Mouse (Mus musculus) hindbrain, embryonic 15.5 days (tissue): ENCODE data around the gene 1700067K01Rik. TPM values are rescaled to one million over a fixed set of nuclear protein-coding genes. Genes with fewer than 3 reads are reported as not detected.
A peak's percentile ranks its signal among the peaks of the same experiment; 100 is the strongest.

ENCODE experiments used
- ATAC-seq: fragments of 200-750 bp; cut with Nextera tagmentation; 2 replicates; pipeline ENCODE4 v1.8.0; 2017; ENCODE audit warnings: low read depth, moderate number of reproducible peaks, moderate TSS enrichment; ENCODE audit not compliant: low FRiP score
- H3K27ac ChIP-seq: fragments of 300-500 bp; sonication (generic); replicated peaks from 2 replicates; pipeline ENCODE4 v1.5.1; 2015; ENCODE audit warnings: mild to moderate bottlenecking, inconsistent platforms
- H3K27me3 ChIP-seq: fragments of 300-500 bp; sonication (generic); 2 replicates; pipeline ENCODE4 v1.6.1; 2015; ENCODE audit warnings: control low read depth, inconsistent platforms
- H3K36me3 ChIP-seq: fragments of 300-500 bp; sonication (generic); 2 replicates; pipeline ENCODE4 v1.6.1; 2015; ENCODE audit warnings: control low read depth, inconsistent platforms
- H3K4me1 ChIP-seq: fragments of 300-500 bp; sonication (generic); replicated peaks from 2 replicates; pipeline ENCODE4 v1.6.1; 2015; ENCODE audit warnings: control low read depth, inconsistent platforms
- H3K4me2 ChIP-seq: fragments of 300-500 bp; sonication (generic); 2 replicates; pipeline ENCODE4 v1.6.1; 2015; ENCODE audit warnings: moderate library complexity, mild to moderate bottlenecking, inconsistent platforms
- H3K4me3 ChIP-seq: fragments of 300-500 bp; sonication (generic); 2 replicates; pipeline ENCODE4 v1.5.1; 2015; ENCODE audit warnings: mild to moderate bottlenecking, inconsistent platforms
- H3K9ac ChIP-seq: fragments of 300-500 bp; sonication (generic); 2 replicates; pipeline ENCODE4 v1.6.1; 2015; ENCODE audit warnings: inconsistent platforms
- H3K9me3 ChIP-seq: fragments of 300-500 bp; sonication (generic); 2 replicates; pipeline ENCODE4 v1.6.1; 2016; ENCODE audit warnings: control low read depth, inconsistent platforms
- WGBS: fragments of 180-500 bp; shearing (Covaris S2); methylation state at CpG from one replicate; pipeline ENCODE4 v1.1.7; 2015; 5-methylcytosine and 5-hydroxymethylcytosine counted together
- polyA plus RNA-seq: library from polyadenylated mRNA; unstranded; fragments of >200 nt; fragmentation: Nextera tagmentation; extraction: Ambion mirVana; gene quantifications from 2 replicates; pipeline ENCODE4 v1.2.1, GENCODE M21; 2015

The 1700067K01Rik gene
- polyA plus RNA-seq, 1 experiment from 2014 or later: 0.47 TPM

- H3K4me1 ChIP-seq: peaks cover 7% of the 10 kb centered on the region
- whole genome bisulfite sequencing: 7% methylated on average over 18 of the region's 18 CpGs
- no peaks in the 10 kb centered on the region for H3K9me3 ChIP-seq
- H3K4me2 ChIP-seq: peak within 1 kb of the TSS; percentile 6; the same call in 1 of the 2 replicates
- H3K27me3 ChIP-seq: peaks cover 20% of the 10 kb centered on the region
- no peak within 1 kb of the TSS for H3K27ac ChIP-seq
- ATAC-seq: no peak
- no peak within 1 kb of the TSS for H3K4me3 ChIP-seq
- H3K9ac ChIP-seq: no peak within 1 kb of the TSS
- H3K36me3 ChIP-seq: no peaks in the 10 kb centered on the region
Measured at GRCm38 (mm10) chr8:84021096-84021495, 19.8 kb downstream of the 1700067K01Rik start, which contains the start of gene Palm3. TSS of gene Palm3 (plus strand) at chr8:84021471.

GRCm38 (mm10) chr8:84021569-84021968 lies 20.3 kb downstream of the 1700067K01Rik start:
- Histone ChIP-seq H3K9ac (no peak overlapping the region), H3K27me3 (peaks cover 22% of the 10 kb centered on the region), H3K27ac (no peak overlapping the region), H3K4me3 (no peak overlapping the region), H3K4me2 (peak overlapping the region; percentile 6; the same call in 1 of the 2 replicates), H3K36me3 (no peaks in the 10 kb centered on the region), H3K4me1 (peaks cover 9% of the 10 kb centered on the region), H3K9me3 (no peaks in the 10 kb centered on the region)
- no peak for ATAC-seq
- WGBS: 41% methylated on average over 12 of the region's 12 CpGs

GRCm38 (mm10) chr8:84023085-84023484 lies 21.8 kb downstream of the 1700067K01Rik start:
- 62% methylated on average over 5 of the region's 5 CpGs for WGBS
- H3K36me3 ChIP-seq: no peaks in the 10 kb centered on the region
- peaks cover 32% of the 10 kb centered on the region for H3K27me3 ChIP-seq

GRCm38 (mm10) chr8:84023631-84024030 lies 22.3 kb downstream of the 1700067K01Rik start:
- ATAC-seq: no peak
- Histone ChIP-seq H3K4me1 (peaks cover 9% of the 10 kb centered on the region), H3K27ac (no peak overlapping the region), H3K36me3 (no peaks in the 10 kb centered on the region), H3K9ac (no peak overlapping the region), H3K27me3 (peaks cover 34% of the 10 kb centered on the region), H3K4me2 (no peak overlapping the region), H3K9me3 (no peaks in the 10 kb centered on the region), H3K4me3 (no peak overlapping the region)
- 61% methylated on average over 1 of the region's 1 CpGs for WGBS

More at GRCm38 (mm10) chr8:84023085-84023484, 21.8 kb downstream of the 1700067K01Rik start:
- Histone ChIP-seq H3K4me3 (no peak overlapping the region), H3K9me3 (no peaks in the 10 kb centered on the region), H3K4me2 (no peak overlapping the region), H3K27ac (no peak overlapping the region), H3K9ac (no peak overlapping the region), H3K4me1 (peaks cover 9% of the 10 kb centered on the region)
- no peak for ATAC-seq

- Histone ChIP-seq H3K4me2 (no peak overlapping the region), H3K4me1 (peaks cover 9% of the 10 kb centered on the region), H3K36me3 (no peaks in the 10 kb centered on the region), H3K9ac (no peak overlapping the region), H3K9me3 (no peaks in the 10 kb centered on the region), H3K27ac (no peak overlapping the region), H3K27me3 (peaks cover 34% of the 10 kb centered on the region), H3K4me3 (no peak overlapping the region)
- no peak for ATAC-seq
- 8% methylated on average over 10 of the region's 10 CpGs for WGBS
Measured at GRCm38 (mm10) chr8:84024171-84024570, 22.9 kb downstream of the 1700067K01Rik start.

- ATAC-seq: peak; percentile 81
- H3K27ac ChIP-seq: no peak overlapping the region
- H3K36me3 ChIP-seq: no peaks in the 10 kb centered on the region
- no peaks in the 10 kb centered on the region for H3K9me3 ChIP-seq
- peak overlapping the region; percentile 51 for H3K4me3 ChIP-seq
- peaks cover 9% of the 10 kb centered on the region for H3K4me1 ChIP-seq
- H3K4me2 ChIP-seq: peak overlapping the region; percentile 92
- peaks cover 29% of the 10 kb centered on the region for H3K27me3 ChIP-seq
- WGBS: under 1% methylated on average over 41 of the region's 41 CpGs
- H3K9ac ChIP-seq: peak overlapping the region; percentile 47
Measured at GRCm38 (mm10) chr8:84025863-84026262, 24.6 kb downstream of the 1700067K01Rik start.

- peaks cover 19% of the 10 kb centered on the region for H3K27me3 ChIP-seq
- H3K27ac ChIP-seq: no peak overlapping the region
- H3K36me3 ChIP-seq: no peaks in the 10 kb centered on the region
- H3K4me2 ChIP-seq: no peak overlapping the region
- peaks cover 9% of the 10 kb centered on the region for H3K4me1 ChIP-seq
- H3K9me3 ChIP-seq: no peaks in the 10 kb centered on the region
- no peak for ATAC-seq
- no peak overlapping the region for H3K4me3 ChIP-seq
- 9% methylated on average over 10 of the region's 10 CpGs for WGBS
- H3K9ac ChIP-seq: no peak overlapping the region
Measured at GRCm38 (mm10) chr8:84027449-84027848, 26.1 kb downstream of the 1700067K01Rik start.

- Histone ChIP-seq H3K4me2 (no peak overlapping the region), H3K4me3 (no peak overlapping the region), H3K36me3 (no peaks in the 10 kb centered on the region), H3K9me3 (no peaks in the 10 kb centered on the region), H3K4me1 (peaks cover 9% of the 10 kb centered on the region), H3K9ac (no peak overlapping the region), H3K27ac (no peak overlapping the region), H3K27me3 (peaks cover 14% of the 10 kb centered on the region)
- 84% methylated on average over 5 of the region's 5 CpGs for WGBS
- no peak for ATAC-seq
Measured at GRCm38 (mm10) chr8:84029272-84029671, 28.0 kb downstream of the 1700067K01Rik start.

- H3K4me3 ChIP-seq: no peak overlapping the region
- H3K9me3 ChIP-seq: no peaks in the 10 kb centered on the region
- H3K27ac ChIP-seq: no peak overlapping the region
- H3K4me2 ChIP-seq: no peak overlapping the region
- ATAC-seq: no peak
- no peaks in the 10 kb centered on the region for H3K4me1 ChIP-seq
- 80% methylated on average over 4 of the region's 4 CpGs for WGBS
- peaks cover 5% of the 10 kb centered on the region; the same call in 1 of the 2 replicates for H3K27me3 ChIP-seq
- no peak overlapping the region for H3K9ac ChIP-seq
- H3K36me3 ChIP-seq: no peaks in the 10 kb centered on the region
Measured at GRCm38 (mm10) chr8:84032777-84033176, 31.5 kb downstream of the 1700067K01Rik start.

GRCm38 (mm10) chr8:84038015-84038414 lies 36.7 kb downstream of the 1700067K01Rik start:
- Histone ChIP-seq H3K27me3 (peaks cover 27% of the 10 kb centered on the region), H3K4me3 (no peak overlapping the region), H3K4me2 (no peak overlapping the region), H3K4me1 (peaks cover 12% of the 10 kb centered on the region), H3K36me3 (no peaks in the 10 kb centered on the region), H3K9me3 (no peaks in the 10 kb centered on the region), H3K27ac (no peak overlapping the region), H3K9ac (no peak overlapping the region)
- WGBS: 80% methylated on average over 5 of the region's 5 CpGs
- ATAC-seq: no peak

- H3K9ac ChIP-seq: no peak overlapping the region
- H3K27ac ChIP-seq: no peak overlapping the region
- 5% methylated on average over 5 of the region's 5 CpGs for WGBS
- peaks cover 12% of the 10 kb centered on the region for H3K4me1 ChIP-seq
- no peaks in the 10 kb centered on the region for H3K36me3 ChIP-seq
- ATAC-seq: no peak
- H3K4me2 ChIP-seq: no peak overlapping the region
- H3K9me3 ChIP-seq: no peaks in the 10 kb centered on the region
- peaks cover 36% of the 10 kb centered on the region for H3K27me3 ChIP-seq
- no peak overlapping the region for H3K4me3 ChIP-seq
Measured at GRCm38 (mm10) chr8:84039050-84039449, 37.7 kb downstream of the 1700067K01Rik start.

- 3% methylated on average over 39 of the region's 40 CpGs for WGBS
- Histone ChIP-seq H3K27me3 (peaks cover 54% of the 10 kb centered on the region), H3K9me3 (no peaks in the 10 kb centered on the region), H3K9ac (peak within 1 kb of the TSS; percentile 35; the same call in 1 of the 2 replicates), H3K4me2 (peak within 1 kb of the TSS; percentile 67), H3K27ac (no peak within 1 kb of the TSS), H3K4me3 (peak within 1 kb of the TSS; percentile 33), H3K36me3 (no peaks in the 10 kb centered on the region), H3K4me1 (peaks cover 19% of the 10 kb centered on the region)
- peak; percentile 65 for ATAC-seq
Measured at GRCm38 (mm10) chr8:84042066-84042947, 41.0 kb downstream of the 1700067K01Rik start, which contains the start of gene Il27ra. TSS of gene Il27ra (minus strand) at chr8:84042589.
